Mouse (Mus musculus) ovary, adult 10 weeks (tissue): ENCODE data around the gene Slc7a3. TPM values are rescaled to one million over a fixed set of nuclear protein-coding genes. Genes with fewer than 3 reads are reported as not detected.

Source experiments
- polyA plus RNA-seq: library from polyadenylated mRNA; stranded (reverse); fragments of 350-450 nt; fragmentation: Illumina TruSeq; extraction: RNeasy Lipid Tissue Mini Kit (QIAGEN cat#74804); gene quantifications from one replicate; pipeline ENCODE4 v1.2.3, GENCODE M21; 2014

Gene Slc7a3
- polyA plus RNA-seq = 0.20 TPM

GRCm38 (mm10) chrX:101085920-101086319 lies at the start of gene Slc7a3:
Slc7a3 (minus strand) TSS chrX:101086020.

GRCm38 (mm10) chrX:101059541-101059940 lies 26.3 kb downstream of the Slc7a3 start, which contains the start of gene Tex11:
Tex11 (minus strand) TSS chrX:101059667.

Other genes starting within 250 kb of the Slc7a3 start
- 0.80 TPM for gene Tex11, start 26.4 kb downstream of the Slc7a3 start, polyA plus RNA-seq
- 56.9 TPM for gene Snx12, start 136.5 kb upstream of the Slc7a3 start, polyA plus RNA-seq
- 16.8 TPM for gene Foxo4, start 168.5 kb upstream of the Slc7a3 start, polyA plus RNA-seq
- not detected for gene Gm614, start 178.0 kb upstream of the Slc7a3 start, polyA plus RNA-seq
- 15.9 TPM for gene Il2rg, start 182.2 kb upstream of the Slc7a3 start, polyA plus RNA-seq
- gene Gm20489, start 183.0 kb upstream of the Slc7a3 start, polyA plus RNA-seq = 0.51 TPM
- gene Med12, start 188.0 kb upstream of the Slc7a3 start, polyA plus RNA-seq = 4.3 TPM
- gene Nlgn3, start 213.1 kb upstream of the Slc7a3 start, polyA plus RNA-seq = 0.86 TPM